Mouse (Mus musculus) lung, embryonic 14.5 days (tissue): ENCODE data around the gene Cma1. TPM values are rescaled to one million over a fixed set of nuclear protein-coding genes. Genes with fewer than 3 reads are reported as not detected.
A peak's percentile ranks its signal among the peaks of the same experiment; 100 is the strongest.

Source experiments
- ATAC-seq: fragments of 200-750 bp; cut with Nextera tagmentation; 2 replicates; pipeline ENCODE4 v1.8.0; 2017; ENCODE audit warnings: mild to moderate bottlenecking, moderate TSS enrichment, moderate library complexity; ENCODE audit not compliant: insufficient read depth
- DNase-seq: peaks from one replicate; pipeline ENCODE4 v3.0.0-alpha.2; 2015
- H3K27ac ChIP-seq: fragments of 300-500 bp; sonication (generic); 2 replicates; pipeline ENCODE4 v1.5.1; 2014; ENCODE audit warnings: low read depth, mild to moderate bottlenecking, moderate library complexity
- H3K27me3 ChIP-seq: fragments of 300-500 bp; sonication (generic); 2 replicates; pipeline ENCODE4 v1.6.1; 2014; ENCODE audit warnings: low read length, control low read depth; ENCODE audit not compliant: insufficient read depth
- H3K36me3 ChIP-seq: fragments of 300-500 bp; sonication (generic); 2 replicates; pipeline ENCODE4 v1.6.1; 2014; ENCODE audit warnings: control low read depth; ENCODE audit not compliant: insufficient read depth
- H3K4me1 ChIP-seq: fragments of 300-500 bp; sonication (generic); 2 replicates; pipeline ENCODE4 v1.6.1; 2014; ENCODE audit warnings: antibody characterized with exemption, control low read depth; ENCODE audit not compliant: insufficient read depth
- H3K4me2 ChIP-seq: fragments of 300-500 bp; sonication (generic); 2 replicates; pipeline ENCODE4 v1.6.1; 2014; ENCODE audit warnings: mild to moderate bottlenecking
- H3K4me3 ChIP-seq: fragments of 300-500 bp; sonication (generic); 2 replicates; pipeline ENCODE4 v1.5.1; 2014; ENCODE audit warnings: low read depth, low read length
- H3K9ac ChIP-seq: fragments of 300-500 bp; sonication (generic); 2 replicates; pipeline ENCODE4 v1.6.1; 2014
- H3K9me3 ChIP-seq: fragments of 300-500 bp; sonication (generic); 2 replicates; pipeline ENCODE4 v1.6.1; 2016; ENCODE audit warnings: low read depth, low read length, control low read depth
- CTCF ChIP-seq: IDR thresholded peaks from 2 replicates; pipeline ENCODE4 v1.5.1; 2016; ENCODE audit warnings: antibody characterized with exemption, low read depth
- WGBS: fragments of 180-500 bp; shearing (Covaris S2); extraction: QIAGEN DNeasy Blood & Tissue Kit; methylation state at CpG from one replicate; pipeline ENCODE4 v1.1.7; 2014; 5-methylcytosine and 5-hydroxymethylcytosine counted together
- polyA plus RNA-seq: library from polyadenylated mRNA; unstranded; fragments of >200 nt; fragmentation: Nextera tagmentation; extraction: Ambion mirVana; gene quantifications from 2 replicates; pipeline ENCODE4 v1.2.1, GENCODE M21; 2014

Gene Cma1
- polyA plus RNA-seq, 1 experiment from 2014 or later = 4.4 TPM

GRCm38 (mm10) chr14:55940070-55940800, 4.2 kb downstream of the Cma1 start:
- Histone ChIP-seq H3K4me3 (no peak overlapping the region), H3K4me1 (no peaks in the 10 kb centered on the region), H3K4me2 (no peak overlapping the region), H3K36me3 (no peaks in the 10 kb centered on the region), H3K9ac (no peak overlapping the region), H3K9me3 (no peaks in the 10 kb centered on the region), H3K27ac (no peak overlapping the region), H3K27me3 (no peaks in the 10 kb centered on the region)
- TF ChIP-seq CTCF = peak; percentile 33; the same call in 1 of the 2 replicates
- peak; percentile 47 for DNase-seq
- no peak for ATAC-seq
- 27% methylated on average over 7 of the region's 7 CpGs for WGBS

DNA sequence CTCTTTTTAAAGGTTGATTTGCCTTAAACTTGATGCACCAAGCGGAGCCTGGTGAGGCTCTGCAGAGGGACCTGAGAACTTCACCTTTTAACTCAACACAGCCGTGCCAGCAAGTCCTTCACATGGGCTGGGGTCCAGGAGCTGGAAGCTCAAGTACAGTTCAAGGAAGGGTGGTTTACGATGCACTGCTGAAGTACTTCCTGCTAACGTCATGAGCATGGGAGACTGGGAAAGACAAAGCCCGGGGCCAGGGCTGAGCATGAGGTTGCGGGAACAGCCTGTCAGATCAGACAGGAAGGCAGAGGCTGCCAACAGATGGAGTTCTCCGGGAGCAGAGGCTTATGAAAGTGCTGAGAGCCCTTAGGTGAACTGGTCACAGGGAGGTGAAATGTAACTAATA, 10.9 kb downstream of the Cma1 start:
- Histone ChIP-seq H3K4me2 (peak overlapping the region; percentile 40), H3K27me3 (no peaks in the 10 kb centered on the region), H3K27ac (no peak overlapping the region), H3K9ac (no peak overlapping the region), H3K4me1 (no peaks in the 10 kb centered on the region; the same call in 1 of the 2 replicates), H3K9me3 (no peaks in the 10 kb centered on the region; the same call in 1 of the 2 replicates), H3K4me3 (no peak overlapping the region), H3K36me3 (no peaks in the 10 kb centered on the region)
- 13% methylated on average over 7 of the region's 7 CpGs for WGBS
- peak; percentile 88 for ATAC-seq
- peak; percentile 79 for DNase-seq
- TF ChIP-seq CTCF = no peak

DNA sequence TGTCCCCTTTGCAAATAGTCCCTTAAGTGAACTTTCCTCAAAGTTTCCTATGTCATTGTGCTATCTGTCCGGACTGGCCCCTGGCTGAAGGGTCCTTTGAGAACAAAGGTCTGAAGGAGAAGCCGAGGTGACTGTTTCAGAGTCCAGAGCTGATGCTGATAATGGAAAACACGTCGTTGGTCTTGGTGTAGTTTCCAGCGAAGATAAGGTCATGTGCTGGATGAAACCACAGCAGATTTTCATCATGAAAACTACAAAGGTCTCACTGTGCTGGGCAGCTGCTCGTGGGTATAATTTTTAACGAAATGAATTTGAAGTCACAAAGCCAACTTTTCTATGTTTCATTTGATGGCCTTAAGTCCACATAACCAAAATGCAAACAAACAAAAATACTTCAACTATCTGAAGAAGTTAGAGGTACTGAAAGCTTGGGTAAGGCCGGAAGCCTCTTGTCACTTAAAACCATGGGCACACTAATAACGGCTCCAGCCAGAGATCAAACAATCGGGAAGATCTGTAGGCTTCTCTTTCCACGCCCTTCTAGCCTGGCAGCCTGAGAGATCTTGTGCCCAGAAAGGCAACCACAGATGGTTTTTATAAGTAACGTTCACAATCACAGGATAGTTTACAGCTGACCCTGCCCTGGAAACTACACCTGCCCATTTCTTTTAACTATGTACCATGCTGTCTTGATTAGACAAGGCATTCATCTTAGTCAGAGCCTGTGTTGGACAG, 15.0 kb downstream of the Cma1 start:
- 50% methylated on average over 12 of the region's 12 CpGs for WGBS
- TF ChIP-seq CTCF = no peak
- Histone ChIP-seq H3K9ac (no peak overlapping the region), H3K27me3 (no peaks in the 10 kb centered on the region), H3K36me3 (no peaks in the 10 kb centered on the region), H3K4me1 (no peaks in the 10 kb centered on the region; the same call in 1 of the 2 replicates), H3K4me3 (no peak overlapping the region), H3K9me3 (no peaks in the 10 kb centered on the region; the same call in 1 of the 2 replicates), H3K4me2 (no peak overlapping the region), H3K27ac (no peak overlapping the region)
- ATAC-seq (no peak), DNase-seq (no peak)

GRCm38 (mm10) chr14:55926847-55927246, 17.6 kb downstream of the Cma1 start:
- peaks cover 6% of the 10 kb centered on the region; the same call in 1 of the 2 replicates for H3K4me1 ChIP-seq
- H3K36me3 ChIP-seq = no peaks in the 10 kb centered on the region
- H3K9ac ChIP-seq = no peak overlapping the region
- ATAC-seq = no peak
- no peak overlapping the region for H3K27ac ChIP-seq
- no peak overlapping the region for H3K4me2 ChIP-seq
- H3K27me3 ChIP-seq = no peaks in the 10 kb centered on the region
- no peaks in the 10 kb centered on the region; the same call in 1 of the 2 replicates for H3K9me3 ChIP-seq
- no peak for TF ChIP-seq CTCF
- 86% methylated on average over 4 of the region's 4 CpGs for WGBS
- no peak for DNase-seq
- no peak overlapping the region for H3K4me3 ChIP-seq

GRCm38 (mm10) chr14:55922475-55923232, 21.8 kb downstream of the Cma1 start:
- no peak overlapping the region for H3K27ac ChIP-seq
- TF ChIP-seq CTCF = no peak
- H3K27me3 ChIP-seq = no peaks in the 10 kb centered on the region
- no peak overlapping the region for H3K9ac ChIP-seq
- ATAC-seq = peak; percentile 15; the same call in 1 of the 2 replicates
- WGBS = 25% methylated on average over 7 of the region's 7 CpGs
- H3K36me3 ChIP-seq = no peaks in the 10 kb centered on the region
- peaks cover 6% of the 10 kb centered on the region; the same call in 1 of the 2 replicates for H3K4me1 ChIP-seq
- no peak overlapping the region for H3K4me3 ChIP-seq
- H3K9me3 ChIP-seq = no peaks in the 10 kb centered on the region
- peak overlapping the region; percentile 33; the same call in 1 of the 2 replicates for H3K4me2 ChIP-seq
- peak; percentile 69 for DNase-seq

DNA sequence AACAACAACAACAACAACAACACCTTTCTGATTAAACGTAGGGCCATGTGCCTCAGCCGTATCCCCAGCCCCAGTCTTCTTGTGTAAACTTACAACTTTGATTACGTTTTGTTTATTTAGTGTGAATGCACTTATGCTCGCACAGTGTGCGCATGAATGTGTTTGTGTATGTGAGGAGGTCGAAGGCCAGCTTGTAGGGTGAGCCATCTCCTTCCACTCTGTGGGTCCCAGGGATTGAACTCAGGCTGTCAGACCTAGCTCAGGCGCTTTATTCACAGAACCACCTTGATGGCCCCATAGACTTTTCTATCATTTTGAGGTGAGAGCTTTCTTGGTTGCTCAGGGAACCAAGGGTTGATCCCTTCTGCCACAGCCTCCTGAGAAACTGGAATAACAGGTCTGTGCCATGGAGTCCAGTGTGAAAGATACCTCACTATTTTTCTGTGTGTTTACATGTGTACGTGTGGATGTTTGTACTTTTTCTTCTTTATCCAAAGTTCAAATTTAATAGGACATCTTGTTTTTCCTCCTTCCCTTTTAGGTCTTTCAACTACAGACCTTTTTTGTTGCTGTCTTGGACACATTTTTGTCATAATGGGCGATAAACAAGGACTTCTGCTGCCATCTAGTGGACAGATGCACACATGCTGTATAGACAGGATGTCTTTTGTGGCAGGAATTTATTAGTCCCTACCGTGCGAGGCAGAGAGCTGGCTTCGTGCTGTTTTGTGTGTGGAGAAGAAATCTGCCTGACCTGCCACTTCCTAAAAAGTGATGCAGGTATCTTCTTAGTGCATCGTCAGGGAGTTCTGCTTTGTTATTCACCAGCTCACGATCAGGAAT, 26.0 kb downstream of the Cma1 start:
- DNase-seq (peak; percentile 99), ATAC-seq (peak; percentile 72)
- 16% methylated on average over 14 of the region's 14 CpGs for WGBS
- Histone ChIP-seq H3K27me3 (no peaks in the 10 kb centered on the region), H3K27ac (no peak overlapping the region), H3K9ac (no peak overlapping the region), H3K36me3 (no peaks in the 10 kb centered on the region), H3K9me3 (no peaks in the 10 kb centered on the region), H3K4me2 (peak overlapping the region; percentile 23; the same call in 1 of the 2 replicates), H3K4me1 (peaks cover 6% of the 10 kb centered on the region; the same call in 1 of the 2 replicates), H3K4me3 (no peak overlapping the region)
- peak; percentile 96 for TF ChIP-seq CTCF
